Mouse (Mus musculus): ENCODE measurements around the gene Dpm2. TPM values are rescaled to one million over a fixed set of nuclear protein-coding genes. Genes with fewer than 3 reads are reported as not detected.
A peak's percentile ranks its signal among the peaks of the same experiment; 100 is the strongest.

The Dpm2 gene
- polyA plus RNA-seq, 1 experiment from 2014 or later: 81.7 TPM

GRCm38 (mm10) chr2:32585149-32585714, 14.6 kb downstream of the Dpm2 start:
- Histone ChIP-seq H3K27me3 (ENCODE audit: control insufficient read depth, insufficient read depth, low read length) (peaks cover 4% of the 10 kb centered on the region), H3K4me1 (ENCODE audit: control insufficient read depth, insufficient read depth, low read length) (peaks cover 21% of the 10 kb centered on the region), H3K27ac (ENCODE audit: low read depth, low read length) (no peak overlapping the region), H3K4me2 (no peak overlapping the region), H3K9me3 (replicated peaks; ENCODE audit: control insufficient read depth, low read length) (no peaks in the 10 kb centered on the region), H3K9ac (ENCODE audit: low read depth, low read length) (no peak overlapping the region), H3K36me3 (ENCODE audit: control insufficient read depth, insufficient read depth, low read length) (peaks cover 3% of the 10 kb centered on the region; the same call in 1 of the 2 replicates), H3K4me3 (ENCODE audit: low read depth, low read length) (no peak overlapping the region)
- ATAC-seq (replicated peaks; ENCODE audit: insufficient number of reproducible peaks, low FRiP score, low TSS enrichment): no peak
- WGBS (ENCODE audit: insufficient replicate concordance): 73% methylated on average over 7 of the region's 7 CpGs

GRCm38 (mm10) chr2:32586871-32587351, 16.3 kb downstream of the Dpm2 start, which contains the start of gene St6galnac4:
St6galnac4 (plus strand) TSS chr2:32587095.
- H3K4me2 ChIP-seq: peak within 1 kb of the TSS; percentile 78
- peaks cover 6% of the 10 kb centered on the region; the same call in 1 of the 2 replicates for H3K36me3 ChIP-seq (ENCODE audit: control insufficient read depth, insufficient read depth, low read length)
- peak within 1 kb of the TSS; percentile 75 for H3K9ac ChIP-seq (ENCODE audit: low read depth, low read length)
- WGBS (ENCODE audit: insufficient replicate concordance): under 1% methylated on average over 38 of the region's 38 CpGs
- peak within 1 kb of the TSS; percentile 86 for H3K27ac ChIP-seq (ENCODE audit: low read depth, low read length)
- no peaks in the 10 kb centered on the region for H3K9me3 ChIP-seq (replicated peaks; ENCODE audit: control insufficient read depth, low read length)
- H3K27me3 ChIP-seq (ENCODE audit: control insufficient read depth, insufficient read depth, low read length): no peaks in the 10 kb centered on the region
- peak; percentile 82 for ATAC-seq (replicated peaks; ENCODE audit: insufficient number of reproducible peaks, low FRiP score, low TSS enrichment)
- H3K4me1 ChIP-seq (ENCODE audit: control insufficient read depth, insufficient read depth, low read length): peaks cover 21% of the 10 kb centered on the region
- peak within 1 kb of the TSS; percentile 52 for H3K4me3 ChIP-seq (ENCODE audit: low read depth, low read length)

GRCm38 (mm10) chr2:32587731-32588321, 17.2 kb downstream of the Dpm2 start:
- Histone ChIP-seq H3K4me1 (ENCODE audit: control insufficient read depth, insufficient read depth, low read length) (peaks cover 21% of the 10 kb centered on the region), H3K27me3 (ENCODE audit: control insufficient read depth, insufficient read depth, low read length) (no peaks in the 10 kb centered on the region), H3K9ac (ENCODE audit: low read depth, low read length) (peak overlapping the region; percentile 75), H3K36me3 (ENCODE audit: control insufficient read depth, insufficient read depth, low read length) (peaks cover 6% of the 10 kb centered on the region; the same call in 1 of the 2 replicates), H3K4me3 (ENCODE audit: low read depth, low read length) (peak overlapping the region; percentile 52), H3K27ac (ENCODE audit: low read depth, low read length) (peak overlapping the region; percentile 86), H3K9me3 (replicated peaks; ENCODE audit: control insufficient read depth, low read length) (no peaks in the 10 kb centered on the region), H3K4me2 (peak overlapping the region; percentile 78)
- no peak for ATAC-seq (replicated peaks; ENCODE audit: insufficient number of reproducible peaks, low FRiP score, low TSS enrichment)
- 13% methylated on average over 9 of the region's 9 CpGs for WGBS (ENCODE audit: insufficient replicate concordance)

- 63% methylated on average over 11 of the region's 11 CpGs for WGBS (ENCODE audit: insufficient replicate concordance)
- H3K4me1 ChIP-seq (ENCODE audit: control insufficient read depth, insufficient read depth, low read length): peaks cover 21% of the 10 kb centered on the region
- no peak overlapping the region for H3K4me3 ChIP-seq (ENCODE audit: low read depth, low read length)
- H3K4me2 ChIP-seq: peak overlapping the region; percentile 6; the same call in 1 of the 2 replicates
- H3K9ac ChIP-seq (ENCODE audit: low read depth, low read length): no peak overlapping the region
- no peak for ATAC-seq (replicated peaks; ENCODE audit: insufficient number of reproducible peaks, low FRiP score, low TSS enrichment)
- no peaks in the 10 kb centered on the region for H3K27me3 ChIP-seq (ENCODE audit: control insufficient read depth, insufficient read depth, low read length)
- peaks cover 13% of the 10 kb centered on the region; the same call in 1 of the 2 replicates for H3K36me3 ChIP-seq (ENCODE audit: control insufficient read depth, insufficient read depth, low read length)
- no peaks in the 10 kb centered on the region for H3K9me3 ChIP-seq (replicated peaks; ENCODE audit: control insufficient read depth, low read length)
- no peak overlapping the region for H3K27ac ChIP-seq (ENCODE audit: low read depth, low read length)
Measured at GRCm38 (mm10) chr2:32589213-32589795, 18.6 kb downstream of the Dpm2 start.

- ATAC-seq (replicated peaks; ENCODE audit: insufficient number of reproducible peaks, low FRiP score, low TSS enrichment): no peak
- Histone ChIP-seq H3K9me3 (replicated peaks; ENCODE audit: control insufficient read depth, low read length) (no peaks in the 10 kb centered on the region), H3K27ac (ENCODE audit: low read depth, low read length) (no peak overlapping the region), H3K36me3 (ENCODE audit: control insufficient read depth, insufficient read depth, low read length) (peaks cover 15% of the 10 kb centered on the region; the same call in 1 of the 2 replicates), H3K9ac (ENCODE audit: low read depth, low read length) (no peak overlapping the region), H3K4me3 (ENCODE audit: low read depth, low read length) (no peak overlapping the region), H3K27me3 (ENCODE audit: control insufficient read depth, insufficient read depth, low read length) (no peaks in the 10 kb centered on the region), H3K4me2 (no peak overlapping the region), H3K4me1 (ENCODE audit: control insufficient read depth, insufficient read depth, low read length) (peaks cover 21% of the 10 kb centered on the region)
- WGBS (ENCODE audit: insufficient replicate concordance): 82% methylated on average over 10 of the region's 10 CpGs
Measured at GRCm38 (mm10) chr2:32590224-32590623, 19.6 kb downstream of the Dpm2 start.

- ATAC-seq (replicated peaks; ENCODE audit: insufficient number of reproducible peaks, low FRiP score, low TSS enrichment): no peak
- 65% methylated on average over 6 of the region's 6 CpGs for WGBS (ENCODE audit: insufficient replicate concordance)
Measured at GRCm38 (mm10) chr2:32591249-32591648, 20.6 kb downstream of the Dpm2 start.

GRCm38 (mm10) chr2:32596725-32597124, 26.1 kb downstream of the Dpm2 start:
- Histone ChIP-seq H3K27me3 (ENCODE audit: control insufficient read depth, insufficient read depth, low read length) (no peaks in the 10 kb centered on the region), H3K4me2 (no peak overlapping the region), H3K9me3 (replicated peaks; ENCODE audit: control insufficient read depth, low read length) (no peaks in the 10 kb centered on the region), H3K4me3 (ENCODE audit: low read depth, low read length) (no peak overlapping the region), H3K27ac (ENCODE audit: low read depth, low read length) (no peak overlapping the region), H3K9ac (ENCODE audit: low read depth, low read length) (no peak overlapping the region), H3K4me1 (ENCODE audit: control insufficient read depth, insufficient read depth, low read length) (0 out of 2 replicates have a peak, but pooled peaks cover 3% of the 10 kb centered on the region), H3K36me3 (ENCODE audit: control insufficient read depth, insufficient read depth, low read length) (peaks cover 21% of the 10 kb centered on the region)
- no peak for ATAC-seq (replicated peaks; ENCODE audit: insufficient number of reproducible peaks, low FRiP score, low TSS enrichment)
- WGBS (ENCODE audit: insufficient replicate concordance): 91% methylated on average over 13 of the region's 13 CpGs

More at GRCm38 (mm10) chr2:32591249-32591648, 20.6 kb downstream of the Dpm2 start:
- Histone ChIP-seq H3K4me1 (ENCODE audit: control insufficient read depth, insufficient read depth, low read length) (peaks cover 19% of the 10 kb centered on the region), H3K4me2 (no peak overlapping the region), H3K27ac (ENCODE audit: low read depth, low read length) (no peak overlapping the region), H3K36me3 (ENCODE audit: control insufficient read depth, insufficient read depth, low read length) (peaks cover 21% of the 10 kb centered on the region; the same call in 1 of the 2 replicates), H3K4me3 (ENCODE audit: low read depth, low read length) (no peak overlapping the region), H3K9me3 (replicated peaks; ENCODE audit: control insufficient read depth, low read length) (no peaks in the 10 kb centered on the region), H3K9ac (ENCODE audit: low read depth, low read length) (no peak overlapping the region), H3K27me3 (ENCODE audit: control insufficient read depth, insufficient read depth, low read length) (no peaks in the 10 kb centered on the region)

GRCm38 (mm10) chr2:32597248-32597647, 26.6 kb downstream of the Dpm2 start:
- Histone ChIP-seq H3K9me3 (replicated peaks; ENCODE audit: control insufficient read depth, low read length) (no peaks in the 10 kb centered on the region), H3K27ac (ENCODE audit: low read depth, low read length) (no peak overlapping the region), H3K4me1 (ENCODE audit: control insufficient read depth, insufficient read depth, low read length) (0 out of 2 replicates have a peak, but pooled peaks cover 7% of the 10 kb centered on the region), H3K9ac (ENCODE audit: low read depth, low read length) (no peak overlapping the region), H3K36me3 (ENCODE audit: control insufficient read depth, insufficient read depth, low read length) (peaks cover 21% of the 10 kb centered on the region), H3K4me2 (no peak overlapping the region), H3K27me3 (ENCODE audit: control insufficient read depth, insufficient read depth, low read length) (no peaks in the 10 kb centered on the region), H3K4me3 (ENCODE audit: low read depth, low read length) (no peak overlapping the region)
- WGBS (ENCODE audit: insufficient replicate concordance): 84% methylated on average over 5 of the region's 5 CpGs
- ATAC-seq (replicated peaks; ENCODE audit: insufficient number of reproducible peaks, low FRiP score, low TSS enrichment): no peak

Data from heart, embryonic 11.5 days (tissue).